Mouse (Mus musculus) spleen, postnatal 0 days (tissue): ENCODE measurements around the gene Gdpd3. TPM values are rescaled to one million over a fixed set of nuclear protein-coding genes. Genes with fewer than 3 reads are reported as not detected.

Experiments used
- polyA plus RNA-seq: library from polyadenylated mRNA; unstranded; fragments of >200 nt; fragmentation: Nextera tagmentation; extraction: Ambion mirVana; gene quantifications from 2 replicates; pipeline ENCODE4 v1.2.1, GENCODE M21; 2015

The Gdpd3 gene
- polyA plus RNA-seq = 4.7 and 6.9 TPM in 2 replicates

DNA sequence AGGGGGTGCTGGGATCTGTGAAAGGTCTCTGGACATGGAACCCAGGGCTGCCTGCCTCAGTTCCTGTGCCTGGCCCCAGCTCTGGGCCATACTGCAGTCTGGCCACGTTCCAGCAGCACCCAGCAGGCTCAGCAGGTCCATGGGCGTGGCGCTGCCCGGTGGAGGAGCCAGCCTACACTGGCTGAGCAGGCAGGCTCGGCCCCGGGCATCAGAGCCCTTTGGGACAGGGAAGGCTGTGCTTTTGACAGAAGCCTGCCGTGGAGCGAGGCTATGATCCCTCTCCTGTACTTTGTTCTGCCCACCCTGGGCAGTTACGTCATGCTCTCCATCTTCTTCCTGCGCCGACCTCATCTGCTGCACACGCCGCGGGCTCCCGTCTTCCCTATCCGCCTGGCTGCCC, at the start of gene Gdpd3:
Gdpd3 (plus strand) TSS at position 134 of the 400 bp plus-strand sequence.

DNA sequence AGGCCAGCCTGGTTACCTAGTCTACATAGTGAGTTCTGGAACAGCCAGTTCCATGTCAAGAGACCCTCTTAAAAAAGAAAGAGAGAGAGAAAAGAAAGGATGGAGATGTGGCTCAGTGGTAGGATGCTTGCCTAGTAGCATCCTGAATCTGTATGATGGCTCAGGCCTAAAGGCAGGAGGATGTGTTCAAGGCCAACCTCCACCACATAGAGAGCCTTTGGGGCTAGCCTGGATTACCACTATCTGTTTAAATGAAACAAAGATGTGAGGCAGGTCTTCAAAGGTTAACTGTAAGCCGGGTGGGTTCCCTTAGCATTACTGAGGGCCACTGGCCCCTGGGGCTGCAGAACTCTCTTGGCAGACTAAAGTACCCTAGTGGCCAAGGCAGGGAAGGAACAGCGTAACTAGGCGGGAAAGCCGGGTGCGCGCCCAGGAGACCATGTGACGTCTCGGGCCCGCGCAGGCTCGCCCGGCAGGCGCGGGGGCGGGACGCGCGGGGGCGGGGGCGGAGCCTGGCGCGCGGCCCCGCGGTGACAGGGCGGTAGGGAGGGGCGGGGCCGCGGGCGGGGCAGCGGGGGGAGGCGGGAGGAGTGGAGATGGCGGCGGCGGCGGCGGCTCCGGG, 7.0 kb upstream of the Gdpd3 start, which contains the start of gene Mapk3:
Mapk3 (plus strand) TSS at position 552 of the 622 bp plus-strand sequence.

GRCm38 (mm10) chr7:126776598-126777057, 10.5 kb downstream of the Gdpd3 start, which contains the start of gene Ypel3:
Gene Ypel3, plus strand, starts transcription at chr7:126776955.

DNA sequence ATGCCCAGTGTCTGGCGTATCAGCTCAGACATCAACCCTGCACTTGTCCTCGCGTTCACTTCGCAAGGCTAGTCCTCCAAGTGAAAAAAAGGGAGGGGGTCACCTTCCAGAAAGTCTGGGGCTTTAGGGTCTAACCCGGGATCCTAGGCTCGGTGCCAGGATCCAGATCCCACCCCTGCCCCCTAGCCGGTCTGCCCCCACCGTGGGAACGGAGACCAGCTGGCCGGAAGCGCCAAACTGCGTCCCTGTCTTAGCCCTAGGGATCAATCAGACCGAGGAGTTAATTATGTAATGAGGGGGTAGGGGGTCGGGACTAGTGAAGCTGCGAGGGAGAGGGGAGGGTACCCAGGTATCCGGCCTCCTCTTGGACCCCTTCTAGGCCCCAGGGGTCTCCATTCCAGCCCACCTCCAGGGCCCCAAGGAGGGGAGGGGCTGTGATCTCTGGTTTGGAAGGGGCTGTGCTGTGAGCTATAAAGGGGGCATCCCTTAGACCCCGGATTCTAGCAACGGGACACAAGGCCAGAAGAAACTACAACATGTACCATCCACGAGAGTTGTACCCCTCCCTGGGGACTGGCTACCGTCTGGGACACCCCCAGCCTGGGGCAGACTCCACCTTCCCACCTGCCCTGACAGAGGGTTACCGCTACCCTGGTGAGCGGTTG, 15.0 kb downstream of the Gdpd3 start, which contains the start of gene Tbx6:
Tbx6 (plus strand) TSS at position 513 of the 665 bp plus-strand sequence.

DNA sequence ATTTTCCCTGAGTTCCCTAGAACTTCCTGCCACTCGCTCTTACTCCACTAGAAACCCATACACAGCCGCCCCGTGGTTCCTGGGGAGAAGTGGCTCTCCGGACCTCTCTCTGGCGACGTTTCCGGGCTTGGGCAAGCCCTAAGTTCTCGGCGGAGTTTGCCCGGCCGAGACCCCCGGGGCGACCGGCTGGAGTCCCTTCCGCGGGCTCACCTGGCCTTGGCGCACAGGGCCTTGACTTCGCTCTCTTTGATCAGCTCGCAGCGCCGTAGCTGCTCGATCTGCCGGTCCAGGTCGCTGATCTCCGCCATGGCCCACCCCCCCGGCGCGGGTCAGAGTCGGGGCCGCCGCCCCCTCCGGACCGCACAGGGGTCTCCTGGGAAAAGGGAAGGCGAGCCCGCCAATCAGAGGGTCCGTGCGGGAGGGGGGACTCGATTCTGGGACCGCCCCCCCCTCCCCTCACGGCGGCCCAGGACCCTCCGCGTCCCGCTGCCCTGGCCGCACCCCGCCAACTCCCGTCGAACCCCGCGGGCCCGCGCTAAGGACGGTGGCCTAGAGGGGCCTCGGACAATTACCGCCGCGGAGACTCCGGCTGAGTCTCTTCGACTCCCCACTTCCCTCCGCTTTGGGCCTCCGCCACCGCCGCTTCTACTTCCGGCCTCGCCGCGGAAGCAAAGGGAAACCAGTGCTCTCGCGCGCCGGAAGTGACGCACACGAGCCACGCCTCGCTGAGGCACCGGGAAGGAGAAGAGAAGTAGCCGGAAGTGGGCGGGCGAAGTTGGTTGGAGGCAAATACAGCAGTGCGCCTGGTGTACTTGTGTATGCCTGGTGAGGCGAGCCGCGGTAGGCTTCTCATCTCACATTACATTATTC, 26.0 kb downstream of the Gdpd3 start, which contains the start of gene Ppp4c:
Ppp4c (minus strand) TSS at position 646 of the 870 bp plus-strand sequence.

DNA sequence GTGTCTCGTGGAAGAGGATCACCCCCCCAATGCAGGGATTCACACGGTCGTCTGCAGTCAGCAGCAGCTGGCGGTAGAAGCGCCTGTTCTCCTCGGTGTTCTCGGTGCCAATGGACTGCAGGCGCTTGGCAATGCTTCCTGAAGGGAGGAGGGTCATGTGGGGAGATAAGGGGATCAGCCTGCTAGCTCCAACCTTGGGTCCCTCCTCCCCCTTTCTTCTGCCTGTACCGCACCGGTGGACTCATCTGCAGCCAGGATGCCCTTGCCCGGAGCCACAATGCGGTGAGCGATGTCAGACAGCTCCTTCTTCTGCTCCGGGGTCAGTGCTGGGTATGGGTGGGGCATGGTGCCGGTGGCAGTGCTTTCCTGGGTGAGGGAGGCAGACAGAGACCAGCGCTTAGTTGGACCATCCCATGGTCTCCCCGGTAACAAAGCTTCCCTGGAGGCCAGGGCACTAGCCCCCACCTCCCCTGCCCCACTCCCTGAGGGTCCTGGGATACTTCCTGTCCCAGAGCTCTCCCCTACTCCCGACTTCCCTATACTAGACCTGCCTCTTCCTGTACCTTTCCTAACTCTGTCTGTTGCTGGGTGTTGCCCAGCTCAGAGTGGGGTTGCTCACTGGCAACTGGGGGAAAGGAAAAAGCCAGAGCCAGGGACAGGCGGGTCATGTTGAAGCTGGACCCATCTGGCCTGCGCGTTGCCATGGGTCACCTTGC, 31.4 kb downstream of the Gdpd3 start, which contains the start of gene Fam57b:
Fam57b (plus strand) TSS at position 258 of the 716 bp plus-strand sequence.

Other genes starting within 250 kb of the Gdpd3 start
- 127 and 128 TPM in 2 replicates for gene Eif3c, start 199.9 kb upstream of the Gdpd3 start, polyA plus RNA-seq
- 8.2 and 8.4 TPM in 2 replicates for gene Apobr, start 181.4 kb upstream of the Gdpd3 start, polyA plus RNA-seq
- gene Cln3, start 180.5 kb upstream of the Gdpd3 start, polyA plus RNA-seq = 23.1 and 32.8 TPM in 2 replicates
- gene Il27, start 171.4 kb upstream of the Gdpd3 start, polyA plus RNA-seq = 0.52 and 0.55 TPM in 2 replicates
- 14.0 and 15.6 TPM in 2 replicates for gene Nupr1, start 135.5 kb upstream of the Gdpd3 start, polyA plus RNA-seq
- gene Sgf29, start 117.0 kb upstream of the Gdpd3 start, polyA plus RNA-seq = 32.5 and 37.4 TPM in 2 replicates
- gene Sult1a1, start 89.9 kb upstream of the Gdpd3 start, polyA plus RNA-seq = 10.9 and 15.1 TPM in 2 replicates
- gene Bola2, start 70.9 kb upstream of the Gdpd3 start, polyA plus RNA-seq = 142 and 152 TPM in 2 replicates
- 3.1 and 4.5 TPM in 2 replicates for gene Slx1b, start 70.5 kb upstream of the Gdpd3 start, polyA plus RNA-seq
- 226 and 316 TPM in 2 replicates for gene Coro1a, start 58.5 kb upstream of the Gdpd3 start, polyA plus RNA-seq
- 46.8 and 62.2 TPM in 2 replicates for gene Mapk3, start 6.7 kb upstream of the Gdpd3 start, polyA plus RNA-seq
- 155 and 172 TPM in 2 replicates for gene Ypel3, start 10.6 kb downstream of the Gdpd3 start, polyA plus RNA-seq
- 0.81 and 1.0 TPM in 2 replicates for gene Tbx6, start 15.1 kb downstream of the Gdpd3 start, polyA plus RNA-seq
- 134 and 141 TPM in 2 replicates for gene Ppp4c, start 26.2 kb downstream of the Gdpd3 start, polyA plus RNA-seq
- 0.16 TPM in 1 of 2 replicates, not detected in the other for gene Fam57b, start 31.3 kb downstream of the Gdpd3 start, polyA plus RNA-seq
- not detected in 2 replicates for gene 4930451I11Rik, start 65.3 kb downstream of the Gdpd3 start, polyA plus RNA-seq
- not detected in 2 replicates for gene Doc2a, start 81.1 kb downstream of the Gdpd3 start, polyA plus RNA-seq
- 22.2 and 23.3 TPM in 2 replicates for gene Hirip3, start 95.6 kb downstream of the Gdpd3 start, polyA plus RNA-seq
- 54.5 and 56.4 TPM in 2 replicates for gene Ino80e, start 96.0 kb downstream of the Gdpd3 start, polyA plus RNA-seq
- gene Taok2, start 118.4 kb downstream of the Gdpd3 start, polyA plus RNA-seq = 16.8 and 21.7 TPM in 2 replicates
- gene Tmem219, start 156.6 kb downstream of the Gdpd3 start, polyA plus RNA-seq = 27.2 and 31.4 TPM in 2 replicates
- 9.0 and 9.3 TPM in 2 replicates for gene Kctd13, start 162.5 kb downstream of the Gdpd3 start, polyA plus RNA-seq
- 0.12 TPM in 1 of 2 replicates, not detected in the other for gene Asphd1, start 183.2 kb downstream of the Gdpd3 start, polyA plus RNA-seq
- gene Sez6l2, start 184.2 kb downstream of the Gdpd3 start, polyA plus RNA-seq = 0.34 and 0.40 TPM in 2 replicates
- gene Cdipt, start 209.6 kb downstream of the Gdpd3 start, polyA plus RNA-seq = 56.1 and 61.1 TPM in 2 replicates
- 1.4 and 2.3 TPM in 2 replicates for gene Cdiptos, start 209.8 kb downstream of the Gdpd3 start, polyA plus RNA-seq
- gene Mvp, start 248.3 kb downstream of the Gdpd3 start, polyA plus RNA-seq = 13.4 and 15.9 TPM in 2 replicates